Mouse (Mus musculus): ENCODE results near the gene Clec2l.
"Not testable (repeated sequence)": the region's sequence is repeated elsewhere in the genome, so short reads cannot be mapped to it uniquely, and the experiment has no call there.

The Clec2l gene

GRCm38 (mm10) chr6:38670488-38670887 is 7.6 kb downstream of the Clec2l start:
- in situ Hi-C loops (cut with MboI, MseI): not testable (repeated sequence)

- in situ Hi-C loops (cut with MboI, MseI): no loop called here
These were observed 8.4 kb downstream of the Clec2l start for GRCm38 (mm10) chr6:38671270-38671669.

GRCm38 (mm10) chr6:38672011-38672410 is 9.1 kb downstream of the Clec2l start:
- in situ Hi-C loops (cut with MboI, MseI): no loop called here

GRCm38 (mm10) chr6:38676217-38676616 is 13.3 kb downstream of the Clec2l start:
- in situ Hi-C loops (cut with MboI, MseI): no loop called here

- in situ Hi-C loops (cut with MboI, MseI): no loop called here
These were observed 13.9 kb downstream of the Clec2l start for GRCm38 (mm10) chr6:38676723-38677122.

- in situ Hi-C loops (cut with MboI, MseI): no loop called here
These were observed 14.8 kb downstream of the Clec2l start for GRCm38 (mm10) chr6:38677629-38678028.

- in situ Hi-C loops (cut with MboI, MseI): no loop called here
These were observed 19.7 kb downstream of the Clec2l start for GRCm38 (mm10) chr6:38682532-38682931.

GRCm38 (mm10) chr6:38687216-38687615 is 24.3 kb downstream of the Clec2l start:
- in situ Hi-C loops (cut with MboI, MseI): no loop called here

GRCm38 (mm10) chr6:38688841-38689240 is 26.0 kb downstream of the Clec2l start:
- in situ Hi-C loops (cut with MboI, MseI): no loop called here

GRCm38 (mm10) chr6:38690615-38691014 is 27.7 kb downstream of the Clec2l start:
- in situ Hi-C loops (cut with MboI, MseI): no loop called here

- in situ Hi-C loops (cut with MboI, MseI): no loop called here
These were observed 28.2 kb downstream of the Clec2l start for GRCm38 (mm10) chr6:38691052-38691451.

GRCm38 (mm10) chr6:38692556-38692955 is 29.7 kb downstream of the Clec2l start:
- in situ Hi-C loops (cut with MboI, MseI): no loop called here

- in situ Hi-C loops (cut with MboI, MseI): no loop called here
These were observed 32.6 kb downstream of the Clec2l start for GRCm38 (mm10) chr6:38695380-38696054.

GRCm38 (mm10) chr6:38696570-38696969 is 33.7 kb downstream of the Clec2l start:
- in situ Hi-C loops (cut with MboI, MseI): no loop called here

- in situ Hi-C loops (cut with MboI, MseI): no loop called here
These were observed 35.5 kb downstream of the Clec2l start for GRCm38 (mm10) chr6:38698233-38698889.

GRCm38 (mm10) chr6:38701421-38701820 is 38.6 kb downstream of the Clec2l start:
- in situ Hi-C loops (cut with MboI, MseI): no loop called here

GRCm38 (mm10) chr6:38702810-38703399 is 40.0 kb downstream of the Clec2l start:
- in situ Hi-C loops (cut with MboI, MseI): no loop called here

GRCm38 (mm10) chr6:38703526-38703925 is 40.7 kb downstream of the Clec2l start:
- in situ Hi-C loops (cut with MboI, MseI): no loop called here

- in situ Hi-C loops (cut with MboI, MseI): no loop called here
These were observed 41.6 kb downstream of the Clec2l start for GRCm38 (mm10) chr6:38704264-38704984.

GRCm38 (mm10) chr6:38710449-38710848 is 47.6 kb downstream of the Clec2l start:
- in situ Hi-C loops (cut with MboI, MseI): no loop called here

GRCm38 (mm10) chr6:38713957-38714898 is 51.4 kb downstream of the Clec2l start:
- in situ Hi-C loops (cut with MboI, MseI): no loop called here
